Mouse (Mus musculus): ENCODE measurements at regions not wholly inside any gene's neighbourhood (a gene's known extent, or its start where the extent isn't known, plus 50 kb on each side); places are given as distances from the start of the nearest gene placed in this dataset.

GRCm38 (mm10) chr15:87383551-87384265 lies 160.4 kb upstream of the Fam19a5 start:
- no peak for TF ChIP-seq CTCF (IDR thresholded peaks at IDR 0.05)
- no peak for TF ChIP-seq EP300 (IDR thresholded peaks at IDR 0.05)

Data from lung, postnatal 0 days (tissue).